Mouse (Mus musculus) testis, adult 2 months (tissue): ENCODE measurements around the gene Pnp2. TPM values are rescaled to one million over a fixed set of nuclear protein-coding genes. Genes with fewer than 3 reads are reported as not detected.
"Not testable (repeated sequence)": the region's sequence is repeated elsewhere in the genome, so short reads cannot be mapped to it uniquely, and the experiment has no call there.

Experiments used
- H3K27ac ChIP-seq: fragments of 200-500 bp; 2 replicates; pipeline ENCODE4 v1.5.1; 2012; ENCODE audit warnings: low read depth, low read length; ENCODE audit not compliant: control insufficient read depth, insufficient read depth
- H3K27me3 ChIP-seq: fragments of 200-500 bp; 2 replicates; pipeline ENCODE4 v1.6.1; 2012; ENCODE audit warnings: mild to moderate bottlenecking, low read length, moderate library complexity; ENCODE audit not compliant: control insufficient read depth, insufficient read depth
- H3K36me3 ChIP-seq: fragments of 200-500 bp; 2 replicates; pipeline ENCODE4 v1.6.1; 2012; ENCODE audit warnings: mild to moderate bottlenecking, low read length; ENCODE audit not compliant: control insufficient read depth, insufficient read depth
- H3K4me1 ChIP-seq: fragments of 200-500 bp; 2 replicates; pipeline ENCODE4 v1.6.1; 2012; ENCODE audit warnings: low read length; ENCODE audit not compliant: control insufficient read depth, insufficient read depth
- H3K4me3 ChIP-seq: fragments of 200-500 bp; 2 replicates; pipeline ENCODE4 v1.5.1; 2012; ENCODE audit warnings: low read depth, mild to moderate bottlenecking, low read length, moderate library complexity, mixed read lengths; ENCODE audit not compliant: control insufficient read depth
- CTCF ChIP-seq: fragments of 200-500 bp; IDR thresholded peaks from 2 replicates; pipeline ENCODE4 v1.5.1; 2012; ENCODE audit warnings: low read depth, mild to moderate bottlenecking, inconsistent platforms, low read length, moderate library complexity; ENCODE audit not compliant: control insufficient read depth, insufficient read depth, insufficient replicate concordance
- POLR2A ChIP-seq: fragments of 200-500 bp; IDR thresholded peaks from 2 replicates; pipeline ENCODE4 v1.6.1; 2012; ENCODE audit warnings: low read depth, mild to moderate bottlenecking, inconsistent platforms, low read length, moderate library complexity; ENCODE audit not compliant: control insufficient read depth
- polyA plus RNA-seq: library from polyadenylated mRNA; depleted of rRNA; stranded (reverse); fragments of >200 nt; gene quantifications from 2 replicates; pipeline ENCODE4 v1.2.3, GENCODE M21; 2012

Pnp2 gene
- polyA plus RNA-seq, 1 experiment: 22.3 TPM

- Histone ChIP-seq H3K36me3 (no peaks in the 10 kb centered on the region), H3K4me1 (no peaks in the 10 kb centered on the region), H3K4me3 (no peak overlapping the region), H3K27me3 (no peaks in the 10 kb centered on the region), H3K27ac (no peak overlapping the region)
- TF ChIP-seq POLR2A: no peak
- TF ChIP-seq CTCF: no peak
Measured at GRCm38 (mm10) chr14:50968216-50968980, 12.6 kb downstream of the Pnp2 start.

- Histone ChIP-seq H3K27ac (no peak overlapping the region), H3K27me3 (no peaks in the 10 kb centered on the region), H3K4me1 (no peaks in the 10 kb centered on the region), H3K36me3 (no peaks in the 10 kb centered on the region), H3K4me3 (no peak overlapping the region)
- TF ChIP-seq CTCF: no peak
- TF ChIP-seq POLR2A: no peak
Measured at GRCm38 (mm10) chr14:50969041-50969440, 13.2 kb downstream of the Pnp2 start.

- TF ChIP-seq CTCF (no peak), POLR2A (no peak)
- Histone ChIP-seq H3K4me3 (no peak overlapping the region), H3K36me3 (no peaks in the 10 kb centered on the region), H3K27ac (no peak overlapping the region), H3K27me3 (no peaks in the 10 kb centered on the region), H3K4me1 (no peaks in the 10 kb centered on the region)
Measured at GRCm38 (mm10) chr14:50969558-50970544, 14.1 kb downstream of the Pnp2 start.

GRCm38 (mm10) chr14:50970822-50971221, 15.0 kb downstream of the Pnp2 start:
- H3K27me3 ChIP-seq: no peaks in the 10 kb centered on the region
- H3K27ac ChIP-seq: no peak overlapping the region
- TF ChIP-seq CTCF (no peak), POLR2A (no peak)
- H3K36me3 ChIP-seq: no peaks in the 10 kb centered on the region
- H3K4me3 ChIP-seq: no peak overlapping the region
- H3K4me1 ChIP-seq: no peaks in the 10 kb centered on the region

GRCm38 (mm10) chr14:50973054-50973453, 17.3 kb downstream of the Pnp2 start:
- H3K36me3 ChIP-seq, H3K27me3 ChIP-seq, H3K27ac ChIP-seq, H3K4me1 ChIP-seq, H3K4me3 ChIP-seq: not testable (repeated sequence)

- no peak overlapping the region for H3K27ac ChIP-seq
- H3K4me1 ChIP-seq: peaks cover 5% of the 10 kb centered on the region
- no peak overlapping the region for H3K4me3 ChIP-seq
- TF ChIP-seq CTCF: no peak
- no peak for TF ChIP-seq POLR2A
- H3K36me3 ChIP-seq: no peaks in the 10 kb centered on the region
- H3K27me3 ChIP-seq: no peaks in the 10 kb centered on the region
Measured at GRCm38 (mm10) chr14:50973700-50974099, 17.9 kb downstream of the Pnp2 start.

GRCm38 (mm10) chr14:50975001-50975400, 19.2 kb downstream of the Pnp2 start:
- Histone ChIP-seq H3K4me1 (peaks cover 8% of the 10 kb centered on the region), H3K27me3 (no peaks in the 10 kb centered on the region), H3K27ac (no peak overlapping the region), H3K4me3 (no peak overlapping the region), H3K36me3 (no peaks in the 10 kb centered on the region)
- TF ChIP-seq CTCF (no peak), POLR2A (no peak)
